Mouse (Mus musculus) heart, embryonic 13.5 days (tissue): ENCODE results near the gene Ckmt2. TPM values are rescaled to one million over a fixed set of nuclear protein-coding genes. Genes with fewer than 3 reads are reported as not detected.

Source experiments
- ATAC-seq: fragments of 200-750 bp; cut with Nextera tagmentation; 2 replicates; pipeline ENCODE4 v1.8.0; 2017; ENCODE audit warnings: moderate TSS enrichment; ENCODE audit not compliant: insufficient number of reproducible peaks, low FRiP score, low TSS enrichment; ENCODE audit errors: extremely low read depth
- H3K27ac ChIP-seq: fragments of 300-500 bp; sonication (generic); replicated peaks from 2 replicates; pipeline ENCODE4 v1.5.1; 2015; ENCODE audit warnings: moderate library complexity, mild to moderate bottlenecking, inconsistent platforms
- H3K27me3 ChIP-seq: fragments of 300-500 bp; sonication (generic); replicated peaks from 2 replicates; pipeline ENCODE4 v1.6.1; 2015; ENCODE audit warnings: mild to moderate bottlenecking, inconsistent platforms
- H3K36me3 ChIP-seq: fragments of 300-500 bp; sonication (generic); 2 replicates; pipeline ENCODE4 v1.6.1; 2015; ENCODE audit warnings: mild to moderate bottlenecking, inconsistent platforms
- H3K4me1 ChIP-seq: fragments of 300-500 bp; sonication (generic); 2 replicates; pipeline ENCODE4 v1.6.1; 2015; ENCODE audit warnings: inconsistent platforms
- H3K4me2 ChIP-seq: fragments of 300-500 bp; sonication (generic); 2 replicates; pipeline ENCODE4 v1.6.1; 2015; ENCODE audit warnings: inconsistent platforms, mild to moderate bottlenecking, moderate library complexity
- H3K4me3 ChIP-seq: fragments of 300-500 bp; sonication (generic); 2 replicates; pipeline ENCODE4 v1.5.1; 2015; ENCODE audit warnings: moderate library complexity, mild to moderate bottlenecking, inconsistent platforms
- H3K9ac ChIP-seq: fragments of 300-500 bp; sonication (generic); 2 replicates; pipeline ENCODE4 v1.6.1; 2015; ENCODE audit warnings: inconsistent platforms, mild to moderate bottlenecking, moderate library complexity
- H3K9me3 ChIP-seq: fragments of 300-500 bp; sonication (generic); 2 replicates; pipeline ENCODE4 v1.6.1; 2016; ENCODE audit warnings: inconsistent platforms
- WGBS: fragments of 180-500 bp; shearing (Covaris S2); methylation state at CpG from one replicate; pipeline ENCODE4 v1.1.7; 2015; ENCODE audit warnings: mixed read lengths; 5-methylcytosine and 5-hydroxymethylcytosine counted together
- polyA plus RNA-seq: library from polyadenylated mRNA; unstranded; fragments of >200 nt; fragmentation: Nextera tagmentation; extraction: Ambion mirVana; gene quantifications from 2 replicates; pipeline ENCODE4 v1.2.1, GENCODE M21; 2015

Gene Ckmt2
- polyA plus RNA-seq, 1 experiment from 2014 or later, result 14.6 TPM

DNA sequence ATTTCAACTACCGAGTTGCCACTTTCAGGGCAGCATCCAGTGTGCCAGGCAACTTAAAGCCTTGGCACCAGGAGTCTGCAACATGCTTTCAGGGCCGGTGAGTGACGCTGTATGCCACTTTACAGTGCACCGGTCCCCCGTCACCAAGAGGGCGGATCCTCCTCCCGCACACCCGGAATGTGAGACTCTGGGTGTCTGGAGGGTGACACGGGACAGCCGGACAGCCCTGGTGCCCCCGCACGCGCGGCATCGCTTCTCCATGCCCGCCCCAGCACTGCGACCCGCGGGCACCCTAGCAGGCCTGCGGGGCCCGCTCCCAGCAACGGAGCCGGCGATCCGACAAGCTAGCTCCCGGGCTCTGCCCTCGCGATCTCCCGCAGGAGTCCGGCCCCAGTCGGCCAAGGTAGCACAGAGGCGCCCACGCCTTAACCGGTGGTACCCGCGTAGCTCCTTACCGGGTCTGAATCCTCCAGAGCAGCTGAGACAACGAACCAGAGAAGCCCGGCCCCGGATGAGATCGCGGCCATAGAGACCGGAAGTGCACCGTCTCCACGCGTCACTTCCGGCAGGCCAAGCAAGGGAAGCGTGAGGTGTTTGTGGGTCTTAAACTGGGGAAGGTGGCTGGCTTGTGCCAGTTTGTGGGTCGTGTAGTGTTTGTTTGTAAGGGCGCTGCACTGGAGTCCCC, 69.4 kb downstream of the Ckmt2 start, which contains the start of gene Zcchc9:
Zcchc9 (minus strand) TSS at position 551 of the 685 bp plus-strand sequence.
- H3K27me3 ChIP-seq, result no peaks in the 10 kb centered on the region
- under 1% methylated on average over 50 of the region's 50 CpGs for WGBS
- H3K9ac ChIP-seq, result peak within 1 kb of the TSS; percentile 98
- peak within 1 kb of the TSS; percentile 96 for H3K4me3 ChIP-seq
- H3K27ac ChIP-seq, result peak within 1 kb of the TSS; percentile 95
- H3K4me2 ChIP-seq, result peak within 1 kb of the TSS; percentile 71
- peak; percentile 88 for ATAC-seq
- H3K36me3 ChIP-seq, result peaks cover 20% of the 10 kb centered on the region
- H3K9me3 ChIP-seq, result no peaks in the 10 kb centered on the region
- peaks cover 13% of the 10 kb centered on the region for H3K4me1 ChIP-seq

Other genes with a start within 250 kb of the Ckmt2 start
- gene Acot12, start 135.4 kb downstream of the Ckmt2 start, polyA plus RNA-seq, result 0.19 TPM in 1 of 2 replicates, not detected in the other
- 23.7 and 28.5 TPM in 2 replicates for gene Zcchc9, start 69.2 kb downstream of the Ckmt2 start, polyA plus RNA-seq